Mouse (Mus musculus): ENCODE results near the gene Adgrg1. TPM values are rescaled to one million over a fixed set of nuclear protein-coding genes. Genes with fewer than 3 reads are reported as not detected.

The Adgrg1 gene
- polyA plus RNA-seq, 1 experiment from 2014 or later, result 4.4 TPM

GRCm38 (mm10) chr8:94976651-94977417 is 2.3 kb downstream of the Adgrg1 start:
- peak overlapping the region; percentile 61 for H3K4me2 ChIP-seq
- peaks cover 63% of the 10 kb centered on the region for H3K27me3 ChIP-seq (replicated peaks)
- 14% methylated on average over 17 of the region's 17 CpGs for WGBS
- ATAC-seq (ENCODE audit: extremely low read depth, insufficient number of reproducible peaks, low FRiP score, low TSS enrichment), result no peak
- H3K4me3 ChIP-seq, result peak overlapping the region; percentile 40
- H3K4me1 ChIP-seq, result peaks cover 34% of the 10 kb centered on the region
- peak overlapping the region; percentile 64 for H3K9ac ChIP-seq
- H3K27ac ChIP-seq (replicated peaks), result no peak overlapping the region; the same call in 1 of the 2 replicates
- no peaks in the 10 kb centered on the region for H3K36me3 ChIP-seq
- H3K9me3 ChIP-seq, result no peaks in the 10 kb centered on the region

- peaks cover 41% of the 10 kb centered on the region for H3K4me1 ChIP-seq
- WGBS, result 47% methylated on average over 9 of the region's 9 CpGs
- no peaks in the 10 kb centered on the region for H3K9me3 ChIP-seq
- H3K27ac ChIP-seq (replicated peaks), result no peak overlapping the region
- H3K36me3 ChIP-seq, result no peaks in the 10 kb centered on the region
- peak overlapping the region; percentile 61; the same call in 1 of the 2 replicates for H3K4me2 ChIP-seq
- no peak overlapping the region for H3K9ac ChIP-seq
- H3K27me3 ChIP-seq (replicated peaks), result peaks cover 63% of the 10 kb centered on the region
- ATAC-seq (ENCODE audit: extremely low read depth, insufficient number of reproducible peaks, low FRiP score, low TSS enrichment), result no peak
- peak overlapping the region; percentile 40; the same call in 1 of the 2 replicates for H3K4me3 ChIP-seq
Observed at GRCm38 (mm10) chr8:94978131-94978530, 3.6 kb downstream of the Adgrg1 start.

GRCm38 (mm10) chr8:94978593-94979319 is 4.2 kb downstream of the Adgrg1 start:
- H3K4me1 ChIP-seq, result peaks cover 47% of the 10 kb centered on the region
- no peaks in the 10 kb centered on the region for H3K9me3 ChIP-seq
- no peak overlapping the region for H3K4me3 ChIP-seq
- no peak overlapping the region for H3K9ac ChIP-seq
- H3K36me3 ChIP-seq, result no peaks in the 10 kb centered on the region
- H3K27me3 ChIP-seq (replicated peaks), result peaks cover 63% of the 10 kb centered on the region
- WGBS, result 68% methylated on average over 13 of the region's 13 CpGs
- no peak for ATAC-seq (ENCODE audit: extremely low read depth, insufficient number of reproducible peaks, low FRiP score, low TSS enrichment)
- no peak overlapping the region for H3K4me2 ChIP-seq
- H3K27ac ChIP-seq (replicated peaks), result no peak overlapping the region

- Histone ChIP-seq H3K9me3 (no peaks in the 10 kb centered on the region), H3K4me3 (no peak overlapping the region), H3K4me1 (peaks cover 61% of the 10 kb centered on the region), H3K27me3 (replicated peaks) (peaks cover 49% of the 10 kb centered on the region), H3K36me3 (no peaks in the 10 kb centered on the region), H3K4me2 (no peak overlapping the region), H3K9ac (no peak overlapping the region), H3K27ac (replicated peaks) (no peak overlapping the region)
- no peak for ATAC-seq (ENCODE audit: extremely low read depth, insufficient number of reproducible peaks, low FRiP score, low TSS enrichment)
- 84% methylated on average over 5 of the region's 5 CpGs for WGBS
Observed at GRCm38 (mm10) chr8:94980176-94980575, 5.6 kb downstream of the Adgrg1 start.

GRCm38 (mm10) chr8:94980976-94981375 is 6.4 kb downstream of the Adgrg1 start:
- H3K4me3 ChIP-seq, result no peak overlapping the region
- WGBS, result 49% methylated on average over 8 of the region's 8 CpGs
- H3K4me2 ChIP-seq, result no peak overlapping the region
- H3K27me3 ChIP-seq (replicated peaks), result peaks cover 41% of the 10 kb centered on the region
- ATAC-seq (ENCODE audit: extremely low read depth, insufficient number of reproducible peaks, low FRiP score, low TSS enrichment), result no peak
- peaks cover 66% of the 10 kb centered on the region for H3K4me1 ChIP-seq
- H3K9ac ChIP-seq, result no peak overlapping the region
- no peaks in the 10 kb centered on the region for H3K36me3 ChIP-seq
- no peaks in the 10 kb centered on the region for H3K9me3 ChIP-seq
- no peak overlapping the region for H3K27ac ChIP-seq (replicated peaks)

GRCm38 (mm10) chr8:94981848-94982247 is 7.3 kb downstream of the Adgrg1 start:
- ATAC-seq (ENCODE audit: extremely low read depth, insufficient number of reproducible peaks, low FRiP score, low TSS enrichment), result no peak
- Histone ChIP-seq H3K4me3 (no peak overlapping the region), H3K4me2 (no peak overlapping the region), H3K9me3 (no peaks in the 10 kb centered on the region), H3K27me3 (replicated peaks) (peaks cover 33% of the 10 kb centered on the region), H3K36me3 (no peaks in the 10 kb centered on the region), H3K27ac (replicated peaks) (no peak overlapping the region), H3K9ac (no peak overlapping the region), H3K4me1 (peaks cover 71% of the 10 kb centered on the region)
- 62% methylated on average over 7 of the region's 7 CpGs for WGBS

GRCm38 (mm10) chr8:94983146-94983545 is 8.6 kb downstream of the Adgrg1 start:
- Histone ChIP-seq H3K4me1 (peaks cover 67% of the 10 kb centered on the region), H3K4me3 (no peak overlapping the region), H3K36me3 (no peaks in the 10 kb centered on the region), H3K27me3 (replicated peaks) (peaks cover 20% of the 10 kb centered on the region), H3K4me2 (peak overlapping the region; percentile 51; the same call in 1 of the 2 replicates), H3K27ac (replicated peaks) (0 out of 2 replicates have a peak overlapping the region, but pooled peaks have one; percentile 29), H3K9ac (peak overlapping the region; percentile 68; the same call in 1 of the 2 replicates), H3K9me3 (no peaks in the 10 kb centered on the region)
- 25% methylated on average over 5 of the region's 5 CpGs for WGBS
- no peak for ATAC-seq (ENCODE audit: extremely low read depth, insufficient number of reproducible peaks, low FRiP score, low TSS enrichment)

GRCm38 (mm10) chr8:94983881-94984516 is 9.4 kb downstream of the Adgrg1 start:
- Histone ChIP-seq H3K36me3 (no peaks in the 10 kb centered on the region), H3K9me3 (no peaks in the 10 kb centered on the region), H3K4me2 (peak overlapping the region; percentile 51), H3K27me3 (replicated peaks) (peaks cover 11% of the 10 kb centered on the region; the same call in 1 of the 2 replicates), H3K4me1 (peaks cover 64% of the 10 kb centered on the region), H3K27ac (replicated peaks) (peak overlapping the region; percentile 29; the same call in 1 of the 2 replicates), H3K4me3 (peak overlapping the region; percentile 28), H3K9ac (peak overlapping the region; percentile 68)
- 16% methylated on average over 10 of the region's 10 CpGs for WGBS
- peak; percentile 62; the same call in 1 of the 2 replicates for ATAC-seq (ENCODE audit: extremely low read depth, insufficient number of reproducible peaks, low FRiP score, low TSS enrichment)

GRCm38 (mm10) chr8:94985023-94985422 is 10.5 kb downstream of the Adgrg1 start:
- no peaks in the 10 kb centered on the region for H3K36me3 ChIP-seq
- no peaks in the 10 kb centered on the region for H3K9me3 ChIP-seq
- WGBS, result 63% methylated on average over 6 of the region's 6 CpGs
- H3K4me2 ChIP-seq, result peak overlapping the region; percentile 51
- no peak overlapping the region for H3K27ac ChIP-seq (replicated peaks)
- peak overlapping the region; percentile 68; the same call in 1 of the 2 replicates for H3K9ac ChIP-seq
- 0 out of 2 replicates have a peak, but pooled peaks cover 5% of the 10 kb centered on the region for H3K27me3 ChIP-seq (replicated peaks)
- ATAC-seq (ENCODE audit: extremely low read depth, insufficient number of reproducible peaks, low FRiP score, low TSS enrichment), result no peak
- H3K4me3 ChIP-seq, result peak overlapping the region; percentile 28
- peaks cover 62% of the 10 kb centered on the region for H3K4me1 ChIP-seq

GRCm38 (mm10) chr8:94986676-94987075 is 12.1 kb downstream of the Adgrg1 start:
- Histone ChIP-seq H3K4me2 (peak overlapping the region; percentile 36), H3K36me3 (no peaks in the 10 kb centered on the region)
- ATAC-seq (ENCODE audit: extremely low read depth, insufficient number of reproducible peaks, low FRiP score, low TSS enrichment), result no peak

GRCm38 (mm10) chr8:94987553-94987952 is 13.0 kb downstream of the Adgrg1 start:
- H3K4me1 ChIP-seq, result peaks cover 70% of the 10 kb centered on the region
- H3K36me3 ChIP-seq, result no peaks in the 10 kb centered on the region
- no peak for ATAC-seq (ENCODE audit: extremely low read depth, insufficient number of reproducible peaks, low FRiP score, low TSS enrichment)
- no peaks in the 10 kb centered on the region for H3K27me3 ChIP-seq (replicated peaks)
- H3K9ac ChIP-seq, result no peak overlapping the region
- H3K4me2 ChIP-seq, result no peak overlapping the region; the same call in 1 of the 2 replicates
- H3K9me3 ChIP-seq, result no peaks in the 10 kb centered on the region
- no peak overlapping the region for H3K4me3 ChIP-seq
- WGBS, result 38% methylated on average over 7 of the region's 7 CpGs
- no peak overlapping the region for H3K27ac ChIP-seq (replicated peaks)

More at GRCm38 (mm10) chr8:94986676-94987075, 12.1 kb downstream of the Adgrg1 start:
- WGBS, result 57% methylated on average over 5 of the region's 5 CpGs
- no peak overlapping the region; the same call in 1 of the 2 replicates for H3K9ac ChIP-seq
- no peaks in the 10 kb centered on the region for H3K9me3 ChIP-seq
- peaks cover 62% of the 10 kb centered on the region for H3K4me1 ChIP-seq
- H3K27ac ChIP-seq (replicated peaks), result no peak overlapping the region
- H3K27me3 ChIP-seq (replicated peaks), result no peaks in the 10 kb centered on the region
- no peak overlapping the region for H3K4me3 ChIP-seq

All from heart, embryonic 13.5 days (tissue).